Mouse (Mus musculus) kidney, adult 8-10 months (tissue): ENCODE results near the gene Pde11a.

Experiments used
- DNase-seq, 2 experiments: peaks; one replicate each; pipeline ENCODE4 v3.0.0; 2022

Pde11a gene

DNA sequence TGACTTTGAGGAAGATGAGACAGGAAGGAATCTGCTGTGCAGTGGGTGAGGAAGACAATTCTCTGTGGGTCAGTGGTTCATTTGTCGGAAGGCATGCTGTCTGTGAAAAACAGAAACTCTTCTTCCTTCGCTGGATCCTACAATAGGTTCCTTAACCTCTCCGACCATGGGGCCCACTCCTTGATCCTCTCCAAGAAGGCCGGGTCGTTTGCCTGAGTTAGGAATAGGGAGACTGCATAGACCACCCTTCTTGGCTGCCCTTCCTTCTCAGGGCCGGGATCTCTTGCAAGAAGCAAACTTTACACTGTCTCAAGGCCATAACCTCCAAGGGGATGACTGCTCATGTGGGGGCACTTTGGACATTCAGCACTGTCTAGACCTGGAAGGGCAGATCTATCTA lies 19.3 kb downstream of the Pde11a start:
- DNase-seq = no peak

GRCm38 (mm10) chr2:76287671-76288070 lies 50.9 kb downstream of the Pde11a start:
- DNase-seq = no peak

GRCm38 (mm10) chr2:76286288-76286740 lies 52.3 kb downstream of the Pde11a start:
- DNase-seq = no peak

DNA sequence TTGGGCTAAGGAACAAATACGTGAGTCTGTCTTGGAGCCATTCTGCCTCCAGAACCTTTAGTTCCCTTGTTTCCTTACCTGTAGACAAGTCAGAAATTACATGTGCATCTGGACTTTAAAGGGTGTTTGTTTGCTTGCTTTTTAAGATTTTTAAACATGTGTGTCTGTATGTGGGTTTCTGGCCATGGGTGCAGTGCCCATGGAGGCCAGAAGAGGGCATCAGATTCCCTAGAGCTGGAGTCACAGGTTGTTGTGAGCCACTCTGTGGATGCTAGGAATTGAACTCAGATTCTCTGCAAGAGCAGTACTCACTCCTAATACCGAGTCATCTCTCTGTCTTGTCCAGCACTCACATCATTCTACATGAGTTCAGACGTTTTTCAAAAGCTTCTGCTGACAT lies 53.4 kb downstream of the Pde11a start:
- DNase-seq = no peak

GRCm38 (mm10) chr2:76283378-76284132 lies 55.0 kb downstream of the Pde11a start:
- peak in 1 of 2 experiments; percentile 2 for DNase-seq

DNA sequence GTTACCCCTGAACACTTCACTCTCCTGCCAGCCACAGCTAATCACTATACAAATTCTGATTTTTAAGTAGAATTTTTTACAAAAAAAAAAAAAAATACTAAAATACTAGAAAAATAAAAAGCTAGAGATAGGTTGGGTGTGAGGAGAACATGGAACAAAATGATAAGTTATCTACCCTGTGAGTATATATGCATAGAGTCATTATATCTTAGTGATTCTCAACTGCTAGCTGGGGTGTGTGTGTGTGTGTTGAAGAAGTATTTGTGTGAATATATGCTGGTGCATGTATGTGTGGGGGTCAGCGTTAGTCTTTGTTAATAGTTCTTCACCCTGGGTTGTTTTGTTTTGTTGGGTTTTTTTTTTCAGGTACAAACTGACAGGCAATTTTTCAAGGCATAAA lies 69.1 kb downstream of the Pde11a start:
- DNase-seq = no peak

- DNase-seq = no peak
These were observed 71.2 kb downstream of the Pde11a start for GRCm38 (mm10) chr2:76267335-76267734.

- no peak for DNase-seq
These were observed 72.0 kb downstream of the Pde11a start for GRCm38 (mm10) chr2:76266622-76267021.

DNA sequence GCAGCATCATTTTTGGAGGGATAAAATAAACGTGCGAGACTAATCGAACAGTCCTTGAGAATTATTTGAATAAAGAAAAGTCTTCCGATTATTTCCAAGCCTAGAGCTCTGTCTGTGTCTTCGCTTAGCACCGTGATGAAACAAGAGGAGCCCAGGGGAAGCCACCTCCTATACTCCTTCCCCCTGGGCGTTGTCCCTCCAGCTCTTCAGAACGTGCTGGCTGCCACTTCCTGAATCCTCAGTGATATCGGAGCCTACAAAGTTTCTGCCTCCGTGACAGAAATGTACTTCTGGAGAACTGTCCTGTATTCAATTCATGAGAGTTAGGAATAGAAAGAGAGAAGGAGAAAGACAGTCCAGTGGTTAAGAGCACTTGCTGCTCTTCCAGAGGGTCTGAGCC lies 74.3 kb downstream of the Pde11a start:
- DNase-seq = no peak

- no peak for DNase-seq
These were observed 75.9 kb downstream of the Pde11a start for GRCm38 (mm10) chr2:76262661-76263060.

GRCm38 (mm10) chr2:76254833-76255232 lies 83.7 kb downstream of the Pde11a start:
- DNase-seq = peak; percentile 6 to 72

DNA sequence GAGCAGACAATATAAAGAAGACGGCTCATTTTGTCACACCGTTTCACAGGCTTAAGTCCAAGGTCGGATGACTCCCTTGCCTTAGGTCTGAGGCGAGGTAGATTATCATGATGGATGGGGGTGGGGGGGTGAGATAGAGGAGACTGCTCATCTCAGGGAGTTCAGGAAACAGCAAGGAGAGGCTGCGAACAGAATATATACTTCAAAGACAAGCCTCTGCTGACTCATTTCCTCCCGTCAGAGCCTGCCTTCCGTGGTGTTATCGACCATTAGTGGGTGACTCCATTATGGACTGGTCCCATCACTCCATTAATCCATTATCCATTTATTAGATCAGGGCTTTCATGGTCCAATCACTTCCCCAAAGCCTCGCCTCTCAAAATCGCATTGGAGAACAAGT lies 87.2 kb downstream of the Pde11a start:
- DNase-seq = no peak

GRCm38 (mm10) chr2:76248242-76248641 lies 90.3 kb downstream of the Pde11a start:
- no peak for DNase-seq

DNA sequence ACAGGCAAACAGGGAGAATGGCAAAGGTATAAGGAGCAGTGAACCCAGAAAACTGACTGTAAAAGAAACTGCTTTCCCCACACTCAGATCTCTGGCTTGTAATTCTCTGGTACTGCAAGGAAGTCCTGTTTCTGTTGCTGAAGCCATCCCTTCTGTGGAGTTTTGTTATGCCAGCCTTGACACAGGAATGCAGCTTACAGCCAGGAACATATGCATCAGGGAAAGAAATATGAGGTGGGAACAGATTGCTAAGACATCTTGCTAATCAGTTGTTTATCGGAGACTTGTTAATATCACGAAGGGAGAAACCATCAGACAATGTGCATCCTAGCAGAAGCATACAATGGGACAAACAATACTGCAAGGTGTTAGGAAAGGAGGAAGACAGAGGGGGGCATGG lies 99.4 kb downstream of the Pde11a start:
- DNase-seq = no peak

- DNase-seq = no peak
These were observed 100.1 kb downstream of the Pde11a start for GRCm38 (mm10) chr2:76238496-76238895.

DNA sequence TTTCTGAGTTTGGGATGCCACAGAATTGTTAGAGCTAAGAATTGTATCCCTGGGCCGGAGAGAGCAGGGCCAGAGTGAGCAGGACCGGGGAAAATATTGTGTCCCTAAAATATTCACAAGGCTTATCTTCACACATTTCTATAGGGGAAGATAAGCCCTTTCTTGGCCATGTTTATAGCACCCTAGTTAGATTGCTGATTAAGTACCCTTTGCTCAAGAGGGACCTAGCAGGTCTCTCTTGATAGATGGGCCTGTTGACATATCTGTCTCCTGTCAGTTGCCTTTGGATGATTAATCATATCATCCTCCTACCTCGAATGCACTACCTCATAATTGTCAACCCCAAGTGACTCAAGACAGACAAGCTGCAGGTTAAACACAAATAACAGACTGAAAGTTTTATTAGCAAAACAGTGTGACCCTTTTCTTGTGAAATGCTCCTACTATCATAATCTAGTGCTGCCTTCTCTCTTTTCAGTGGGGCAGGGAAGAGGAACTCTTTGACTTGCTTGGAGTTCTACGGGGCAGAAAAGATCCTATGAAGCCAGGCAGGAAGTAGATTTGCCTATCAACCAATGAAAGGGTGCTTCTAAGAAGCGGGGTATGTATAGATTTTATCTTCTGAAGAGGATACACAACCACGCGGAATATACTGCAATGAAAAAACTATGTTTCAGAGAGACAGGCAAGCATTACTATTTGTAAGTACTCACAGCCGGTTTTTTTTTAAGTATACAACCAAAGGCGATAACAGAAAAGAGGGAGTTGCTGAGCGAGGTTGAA lies 100.7 kb downstream of the Pde11a start:
- no peak for DNase-seq

DNA sequence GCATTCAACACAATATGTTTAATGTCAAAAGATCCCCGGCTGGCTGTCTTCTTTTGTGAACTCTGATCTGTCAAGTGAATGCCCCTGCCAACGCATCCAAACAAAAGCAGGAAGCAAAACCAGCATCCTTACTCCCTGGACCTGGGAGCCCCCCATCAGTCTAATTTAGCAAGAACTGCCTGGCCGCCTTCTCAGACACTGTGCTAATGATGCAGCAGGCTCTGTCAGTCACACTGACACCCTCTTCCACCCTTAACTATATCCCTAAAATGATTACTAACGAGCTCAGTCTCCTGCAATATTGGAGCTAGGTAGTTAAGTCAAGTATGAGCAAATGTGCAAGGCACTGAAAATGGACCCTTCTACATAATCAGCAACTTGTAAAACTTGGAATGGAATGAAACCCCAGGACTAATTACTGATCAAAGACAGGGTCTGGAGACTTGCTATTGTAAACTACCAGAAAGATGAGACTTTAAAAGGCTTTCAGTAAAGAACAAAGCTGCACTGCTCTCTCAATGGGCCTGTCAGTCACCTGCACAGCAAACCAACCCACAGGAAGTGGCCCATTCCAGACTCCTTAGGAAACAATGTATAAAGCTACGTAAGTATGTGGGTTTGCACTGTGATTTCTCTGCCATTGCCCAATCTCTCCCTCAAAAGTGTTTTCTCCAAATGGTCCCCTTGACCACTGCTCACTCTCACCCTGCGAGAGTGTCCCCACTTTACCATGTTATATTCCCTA lies 118.0 kb downstream of the Pde11a start:
- DNase-seq = no peak

DNA sequence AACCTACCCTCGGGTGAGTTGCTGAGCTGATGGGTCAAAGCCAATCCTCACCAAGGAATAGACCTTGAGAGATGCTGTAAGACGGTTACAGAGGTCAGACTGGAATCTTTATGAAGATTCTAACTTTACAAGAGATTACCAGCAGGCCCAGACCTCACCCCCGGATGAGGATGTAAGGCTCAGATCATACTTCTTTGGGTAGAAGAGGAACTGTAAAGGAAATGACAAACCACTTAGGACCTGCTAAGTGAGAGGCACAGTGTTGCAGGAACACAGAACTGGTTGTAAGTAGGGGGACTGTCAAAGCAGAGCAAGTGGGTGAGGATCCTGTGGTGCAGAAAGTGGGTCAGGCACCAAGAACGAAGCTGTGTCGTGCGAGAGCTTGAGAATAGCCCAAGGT lies 119.0 kb downstream of the Pde11a start:
- DNase-seq = no peak

GRCm38 (mm10) chr2:76216146-76216545 lies 122.4 kb downstream of the Pde11a start:
- peak in 1 of 2 experiments; percentile 21 for DNase-seq

GRCm38 (mm10) chr2:76215219-76215618 lies 123.4 kb downstream of the Pde11a start:
- no peak for DNase-seq

GRCm38 (mm10) chr2:76185126-76185525 lies 153.4 kb downstream of the Pde11a start:
- no peak for DNase-seq

DNA sequence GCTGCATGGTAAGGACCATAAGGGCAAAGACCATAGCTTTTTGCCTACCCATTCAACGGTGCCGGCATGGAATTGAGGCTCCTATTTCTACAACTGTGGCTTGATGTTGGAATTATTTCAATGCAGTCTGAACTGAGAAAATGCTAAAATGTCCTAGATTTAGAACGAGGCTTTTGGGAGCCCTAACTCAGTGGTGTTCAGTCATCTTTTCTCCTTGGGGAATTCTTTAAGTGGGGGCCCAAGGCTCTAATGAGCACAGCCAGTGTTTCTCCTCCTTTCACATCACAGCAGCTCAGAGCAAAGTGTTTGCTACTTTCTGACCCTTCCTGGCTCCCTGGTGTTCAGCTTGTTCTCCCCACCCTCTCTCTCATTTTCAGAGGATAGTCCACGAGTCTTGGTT lies 175.8 kb downstream of the Pde11a start:
- DNase-seq = no peak

- no peak for DNase-seq
These were observed 179.6 kb downstream of the Pde11a start for GRCm38 (mm10) chr2:76158973-76159372.

GRCm38 (mm10) chr2:76141136-76141535 lies 197.4 kb downstream of the Pde11a start:
- no peak for DNase-seq
